Mouse (Mus musculus): ENCODE measurements around the gene Tubd1.
"Not testable (repeated sequence)": the region's sequence is repeated elsewhere in the genome, so short reads cannot be mapped to it uniquely, and the experiment has no call there.

The Tubd1 gene

GRCm38 (mm10) chr11:86544639-86545299, at the start of gene Tubd1, which contains the start of gene Rps6kb1:
TSS of gene Tubd1 (plus strand) at chr11:86544991.
TSS of gene Rps6kb1 (minus strand) at chr11:86544805.
- in situ Hi-C loops (cut with MboI; ENCODE audit: low pct_unique_long_range_greater_than_20kb in 1 of 2, low sequenced_read_pairs in 2 of 2, unreplicated experiment in 1 of 2), result no loop called here

- in situ Hi-C loops (cut with MboI; ENCODE audit: low pct_unique_long_range_greater_than_20kb in 1 of 2, low sequenced_read_pairs in 2 of 2, unreplicated experiment in 1 of 2), result no loop called here
Observed at GRCm38 (mm10) chr11:86497356-86497755, 47.4 kb upstream of the Tubd1 start.

- in situ Hi-C loops (cut with MboI; ENCODE audit: low pct_unique_long_range_greater_than_20kb in 1 of 2, low sequenced_read_pairs in 2 of 2, unreplicated experiment in 1 of 2), result no loop called here
Observed at GRCm38 (mm10) chr11:86497908-86498307, 46.9 kb upstream of the Tubd1 start.

- in situ Hi-C loops (cut with MboI; ENCODE audit: low pct_unique_long_range_greater_than_20kb in 1 of 2, low sequenced_read_pairs in 2 of 2, unreplicated experiment in 1 of 2), result no loop called here
Observed at GRCm38 (mm10) chr11:86500795-86501194, 44.0 kb upstream of the Tubd1 start.

- in situ Hi-C loops (cut with MboI; ENCODE audit: low pct_unique_long_range_greater_than_20kb in 1 of 2, low sequenced_read_pairs in 2 of 2, unreplicated experiment in 1 of 2), result no loop called here
Observed at GRCm38 (mm10) chr11:86503121-86503520, 41.7 kb upstream of the Tubd1 start.

GRCm38 (mm10) chr11:86507334-86507733, 37.5 kb upstream of the Tubd1 start:
- in situ Hi-C loops (cut with MboI; ENCODE audit: low pct_unique_long_range_greater_than_20kb in 1 of 2, low sequenced_read_pairs in 2 of 2, unreplicated experiment in 1 of 2), result no loop called here

GRCm38 (mm10) chr11:86507991-86508390, 36.8 kb upstream of the Tubd1 start:
- in situ Hi-C loops (cut with MboI; ENCODE audit: low pct_unique_long_range_greater_than_20kb in 1 of 2, low sequenced_read_pairs in 2 of 2, unreplicated experiment in 1 of 2), result no loop called here

- in situ Hi-C loops (cut with MboI; ENCODE audit: low pct_unique_long_range_greater_than_20kb in 1 of 2, low sequenced_read_pairs in 2 of 2, unreplicated experiment in 1 of 2), result no loop called here
Observed at GRCm38 (mm10) chr11:86516620-86517019, 28.2 kb upstream of the Tubd1 start.

GRCm38 (mm10) chr11:86517229-86517628, 27.6 kb upstream of the Tubd1 start:
- in situ Hi-C loops (cut with MboI; ENCODE audit: low pct_unique_long_range_greater_than_20kb in 1 of 2, low sequenced_read_pairs in 2 of 2, unreplicated experiment in 1 of 2), result no loop called here

GRCm38 (mm10) chr11:86519751-86520150, 25.0 kb upstream of the Tubd1 start:
- in situ Hi-C loops (cut with MboI; ENCODE audit: low pct_unique_long_range_greater_than_20kb in 1 of 2, low sequenced_read_pairs in 2 of 2, unreplicated experiment in 1 of 2), result no loop called here

GRCm38 (mm10) chr11:86527528-86527927, 17.3 kb upstream of the Tubd1 start:
- in situ Hi-C loops (cut with MboI; ENCODE audit: low pct_unique_long_range_greater_than_20kb in 1 of 2, low sequenced_read_pairs in 2 of 2, unreplicated experiment in 1 of 2), result no loop called here

GRCm38 (mm10) chr11:86532834-86533233, 12.0 kb upstream of the Tubd1 start:
- in situ Hi-C loops (cut with MboI; ENCODE audit: low pct_unique_long_range_greater_than_20kb in 1 of 2, low sequenced_read_pairs in 2 of 2, unreplicated experiment in 1 of 2), result no loop called here

- in situ Hi-C loops (cut with MboI; ENCODE audit: low pct_unique_long_range_greater_than_20kb in 1 of 2, low sequenced_read_pairs in 2 of 2, unreplicated experiment in 1 of 2), result not testable (repeated sequence)
Observed at GRCm38 (mm10) chr11:86533302-86533701, 11.5 kb upstream of the Tubd1 start.

GRCm38 (mm10) chr11:86534201-86534910, 10.4 kb upstream of the Tubd1 start:
- in situ Hi-C loops (cut with MboI; ENCODE audit: low pct_unique_long_range_greater_than_20kb in 1 of 2, low sequenced_read_pairs in 2 of 2, unreplicated experiment in 1 of 2), result no loop called here

- in situ Hi-C loops (cut with MboI; ENCODE audit: low pct_unique_long_range_greater_than_20kb in 1 of 2, low sequenced_read_pairs in 2 of 2, unreplicated experiment in 1 of 2), result no loop called here
Observed at GRCm38 (mm10) chr11:86538786-86539185, 6.0 kb upstream of the Tubd1 start.

- in situ Hi-C loops (cut with MboI; ENCODE audit: low pct_unique_long_range_greater_than_20kb in 1 of 2, low sequenced_read_pairs in 2 of 2, unreplicated experiment in 1 of 2), result no loop called here
Observed at GRCm38 (mm10) chr11:86539716-86540475, 4.9 kb upstream of the Tubd1 start.

- in situ Hi-C loops (cut with MboI; ENCODE audit: low pct_unique_long_range_greater_than_20kb in 1 of 2, low sequenced_read_pairs in 2 of 2, unreplicated experiment in 1 of 2), result no loop called here
Observed at GRCm38 (mm10) chr11:86540476-86540845, 4.3 kb upstream of the Tubd1 start.

- in situ Hi-C loops (cut with MboI; ENCODE audit: low pct_unique_long_range_greater_than_20kb in 1 of 2, low sequenced_read_pairs in 2 of 2, unreplicated experiment in 1 of 2), result no loop called here
Observed at GRCm38 (mm10) chr11:86542851-86543250, 1.9 kb upstream of the Tubd1 start.

GRCm38 (mm10) chr11:86543960-86544638, 692 bp upstream of the Tubd1 start:
- in situ Hi-C loops (cut with MboI; ENCODE audit: low pct_unique_long_range_greater_than_20kb in 1 of 2, low sequenced_read_pairs in 2 of 2, unreplicated experiment in 1 of 2), result no loop called here

All from mouse embryonic stem cell (cell line).